Mouse (Mus musculus): ENCODE measurements around the gene Ppp2r3d. TPM values are rescaled to one million over a fixed set of nuclear protein-coding genes. Genes with fewer than 3 reads are reported as not detected.

Gene Ppp2r3d
- polyA plus RNA-seq, 1 experiment from 2014 or later = 132 TPM

Other genes with a start within 250 kb of the Ppp2r3d start
- gene 2010315B03Rik, start 164.2 kb downstream of the Ppp2r3d start, polyA plus RNA-seq (2015; fragmentation: Nextera tagmentation; extraction: Ambion mirVana) = 9.5 and 12.1 TPM in 2 replicates
- gene Gm21836, start 16.9 kb upstream of the Ppp2r3d start, polyA plus RNA-seq (2015; fragmentation: Nextera tagmentation; extraction: Ambion mirVana) = not detected in 2 replicates